9 mouse cellular contexts compared by ENCODE assay signal in genomic region chr19:42268337-42268736, GRCm38 (mm10). TPM values are rescaled to one million over a fixed set of nuclear protein-coding genes. Genes with fewer than 3 reads are reported as not detected.
DNase-seq lines count a peak whose midpoint lies in the region; ATAC-seq and TF ChIP-seq lines count a peak whose summit lies in the region.
"Had no signal": no experiment of that assay in that cellular context is flagged by ENCODE, and none has a peak within 500 bp of the region (broad histone marks: within the 10 kb centered on the region; RNA-seq: fewer than 3 reads in every experiment).

No protein-coding gene starts in this region.

- H3K4me3 ChIP-seq in heart, embryonic 16.5 days (ENCODE audit: low read length) = peak overlapping the region; percentile 28
- H3K4me3 ChIP-seq in neural tube, embryonic 13.5 days = peak overlapping the region; percentile 20

- ATAC-seq in heart, embryonic 16.5 days (replicated peaks; ENCODE audit: extremely low read depth, insufficient read depth, low FRiP score) = no peak
- ATAC-seq in neural tube, embryonic 13.5 days (ENCODE audit: low read depth) = peak; percentile 36; the same call in 1 of the 2 replicates

- DNase-seq in heart, adult 18-20 months = peak; percentile 19 to 27
- no peak for DNase-seq in heart, postnatal 25 days (ENCODE audit: low spot score)
- DNase-seq in brain, embryonic 14.5 days (ENCODE audit: low read depth) = peak; percentile 61
- peak; percentile 42 to 83 for DNase-seq in kidney, postnatal 25 days
- no peak for DNase-seq in layer of hippocampus, postnatal 36 days
- no peak for DNase-seq in ovary, adult 18-20 months (ENCODE audit: low spot score)

- H3K27me3 ChIP-seq in heart, embryonic 16.5 days (ENCODE audit: control insufficient read depth, insufficient read depth, low read length) = peaks cover 10% of the 10 kb centered on the region
- H3K27me3 ChIP-seq in neural tube, embryonic 13.5 days = peaks cover 15% of the 10 kb centered on the region

- WGBS in heart, embryonic 16.5 days = 3% methylated on average over 19 of the region's 19 CpGs
- WGBS in neural tube, embryonic 13.5 days = 1% methylated on average over 19 of the region's 19 CpGs

- peaks cover 4% of the 10 kb centered on the region; the same call in 1 of the 2 replicates for H3K4me1 ChIP-seq in heart, embryonic 16.5 days (ENCODE audit: control insufficient read depth, insufficient read depth, low read length)
- H3K4me1 ChIP-seq in neural tube, embryonic 13.5 days (replicated peaks) = peaks cover 17% of the 10 kb centered on the region

- intact Hi-C loops in heart, postnatal 25 days (cut with DNase I) = no loop called here

- no peaks in the 10 kb centered on the region for H3K36me3 ChIP-seq in heart, embryonic 16.5 days (ENCODE audit: control insufficient read depth, insufficient read depth)
- H3K36me3 ChIP-seq in neural tube, embryonic 13.5 days = peaks cover 36% of the 10 kb centered on the region
- H3K36me3 ChIP-seq: G1E had no signal

- H3K9me3 ChIP-seq in heart, embryonic 16.5 days (replicated peaks; ENCODE audit: control insufficient read depth, low read length) = no peaks in the 10 kb centered on the region
- H3K9me3 ChIP-seq in neural tube, embryonic 13.5 days = no peaks in the 10 kb centered on the region
- H3K9me3 ChIP-seq: G1E had no signal

- H3K9ac ChIP-seq in heart, embryonic 16.5 days (ENCODE audit: low read length) = no peak overlapping the region
- H3K9ac ChIP-seq in neural tube, embryonic 13.5 days = peak overlapping the region; percentile 54

- TF ChIP-seq POLR2A in brain, embryonic 14.5 days (IDR thresholded peaks at IDR 0.05; ENCODE audit: borderline replicate concordance, extremely low read depth, insufficient read depth, insufficient read length, poor library complexity, severe bottlenecking) = no peak

- no peak overlapping the region for H3K27ac ChIP-seq in heart, embryonic 16.5 days (ENCODE audit: low read length)
- H3K27ac ChIP-seq in neural tube, embryonic 13.5 days (replicated peaks) = no peak overlapping the region

- peak overlapping the region; percentile 45 for H3K4me2 ChIP-seq in heart, embryonic 16.5 days (ENCODE audit: low read depth, low read length)
- peak overlapping the region; percentile 52 for H3K4me2 ChIP-seq in neural tube, embryonic 13.5 days

- TF ChIP-seq CTCF in brain, embryonic 14.5 days (IDR thresholded peaks at IDR 0.05; ENCODE audit: borderline replicate concordance, extremely low read depth, insufficient read depth, insufficient read length) = no peak

RNA-seq across cellular contexts. Expression of gene Golga7b, which starts 21.0 kb away (rescaled TPM):
- under 1 TPM; 0.54 to 0.87 TPM for total RNA-seq in heart, adult 18-20 months (2021)
- under 1 TPM; 0.67 to 0.83 TPM for total RNA-seq in heart, postnatal 25 days (2021)
- polyA plus RNA-seq in brain, embryonic 14.5 days (2012; rRNA removed) = 20.5 and 33.7 TPM in 2 replicates
- 0.21 and 0.33 TPM in 2 replicates for polyA plus RNA-seq in heart, embryonic 16.5 days (2015; fragmentation: Nextera tagmentation; extraction: Ambion mirVana)
- polyA plus RNA-seq in neural tube, embryonic 13.5 days (2015; fragmentation: Nextera tagmentation; extraction: Ambion mirVana) = 42.3 and 48.7 TPM in 2 replicates
- 10 to 100 TPM; 63.7 to 66.8 TPM for total RNA-seq in layer of hippocampus, postnatal 36 days (2021)
- polyA plus RNA-seq: G1E had no signal

Comparison
In these comparisons a context has a peak if more than half of its experiments do, and no peak if none do; other contexts are left out.
1. DNase-seq: peak in heart, adult 18-20 months (2 of 2), brain, embryonic 14.5 days (single experiment) and kidney, postnatal 25 days (2 of 2); none in heart, postnatal 25 days (single experiment), layer of hippocampus, postnatal 36 days (0 of 2) and ovary, adult 18-20 months (single experiment).
2. RNA of gene Golga7b, which starts 21.0 kb away (total RNA-seq): 63.7 to 66.8 TPM in layer of hippocampus, postnatal 36 days; 0.54 to 0.87 TPM in heart, adult 18-20 months and 0.67 to 0.83 TPM in heart, postnatal 25 days; every median in the first group is over 10 times any median in the second.